In genomic region chr2:106772643-106773042, GRCm38 (mm10) we compare ENCODE assay signal across 11 mouse cellular contexts.
"Had no signal": no experiment of that assay in that cellular context is flagged by ENCODE, and none has a peak within 500 bp of the region (broad histone marks: within the 10 kb centered on the region; RNA-seq: fewer than 3 reads in every experiment).

No protein-coding gene starts in this region.

- H3K9ac ChIP-seq: liver, embryonic 13.5 days; midbrain, embryonic 12.5 days had no signal

- H3K27ac ChIP-seq: liver, embryonic 13.5 days; midbrain, embryonic 12.5 days had no signal

- DNase-seq: kidney, adult 9 months; kidney, postnatal 14 days; kidney, postnatal 4 days; liver, embryonic 13.5 days; lung, adult 2 months; lung, postnatal 14 days; lung, postnatal 4 days; thymus, adult 18-20 months; thymus, postnatal 36 days had no signal

- H3K4me3 ChIP-seq: liver, embryonic 13.5 days; midbrain, embryonic 12.5 days had no signal

- H3K9me3 ChIP-seq: liver, embryonic 13.5 days; midbrain, embryonic 12.5 days had no signal

- H3K4me1 ChIP-seq: liver, embryonic 13.5 days had no signal

- H3K4me2 ChIP-seq: liver, embryonic 13.5 days; midbrain, embryonic 12.5 days had no signal

- H3K27me3 ChIP-seq: liver, embryonic 13.5 days; midbrain, embryonic 12.5 days had no signal

- ATAC-seq: midbrain, embryonic 16.5 days had no signal

- H3K36me3 ChIP-seq: liver, embryonic 13.5 days; midbrain, embryonic 12.5 days had no signal
